Mouse (Mus musculus) T-helper 17 cell (primary cell): ENCODE measurements around the gene Cars2.

Source experiments
- in situ Hi-C, 2 experiments: fragments of 300-600 bp; cut with MboI, MseI; formaldehyde crosslinking; loops; 1 replicate in 1 of 2; 2 replicates in 1 of 2; pipeline ENCODE4 v1.15.1; 2025; ENCODE audit warnings: high pct_unique_total_duplicates in 2 of 2

The Cars2 gene

GRCm38 (mm10) chr8:11557424-11557767 is 6.8 kb upstream of the Cars2 start:
- in situ Hi-C loops, result loop anchor here (10.0 kb wide), 2 partner anchors 553 to 1547 kb away; partner anchors contain the start of genes Cul4a (in 2 of the 2), Pcid2 (in 2 of the 2) and Irs2 (in 1 of the 2)

DNA sequence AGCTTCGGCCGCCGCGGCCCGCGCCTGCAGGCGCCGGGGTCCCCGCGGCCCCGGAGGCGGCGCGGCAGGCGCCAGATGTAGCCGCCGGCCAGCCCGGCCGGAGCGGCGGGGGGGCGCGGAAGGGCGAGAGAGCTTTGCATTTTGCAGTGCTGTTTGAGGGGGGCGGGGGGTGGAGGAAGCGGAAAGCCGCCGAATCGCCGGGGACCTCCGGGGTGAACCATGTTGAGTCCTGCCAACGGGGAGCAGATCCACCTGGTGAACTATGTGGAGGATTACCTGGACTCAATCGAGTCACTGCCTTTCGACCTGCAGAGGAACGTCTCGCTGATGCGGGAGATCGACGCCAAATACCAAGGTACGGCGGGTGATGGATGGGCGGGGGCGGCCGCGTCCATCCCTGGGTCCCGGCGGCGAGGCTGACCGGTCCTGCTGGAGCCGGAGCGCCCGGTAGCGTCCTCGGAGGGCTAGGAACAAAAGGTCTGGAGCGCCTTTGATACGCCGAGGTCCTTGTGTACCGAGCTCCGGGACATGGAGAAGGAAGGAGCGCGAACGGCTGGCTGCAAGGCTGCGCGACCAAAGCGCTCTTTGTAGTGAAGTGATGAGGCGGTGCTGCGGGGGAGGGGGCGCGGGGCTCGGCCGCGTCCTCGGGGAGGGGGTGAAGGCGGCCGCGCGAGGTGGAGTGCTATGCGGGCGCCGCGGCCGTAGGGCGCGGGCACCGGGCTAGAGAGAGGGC is 6.3 kb upstream of the Cars2 start:
- in situ Hi-C loops, result loop anchor here (10.0 kb wide), 2 partner anchors 552 to 1548 kb away; partner anchors contain the start of genes Cul4a (in 2 of the 2), Pcid2 (in 2 of the 2) and Irs2 (in 1 of the 2)

DNA sequence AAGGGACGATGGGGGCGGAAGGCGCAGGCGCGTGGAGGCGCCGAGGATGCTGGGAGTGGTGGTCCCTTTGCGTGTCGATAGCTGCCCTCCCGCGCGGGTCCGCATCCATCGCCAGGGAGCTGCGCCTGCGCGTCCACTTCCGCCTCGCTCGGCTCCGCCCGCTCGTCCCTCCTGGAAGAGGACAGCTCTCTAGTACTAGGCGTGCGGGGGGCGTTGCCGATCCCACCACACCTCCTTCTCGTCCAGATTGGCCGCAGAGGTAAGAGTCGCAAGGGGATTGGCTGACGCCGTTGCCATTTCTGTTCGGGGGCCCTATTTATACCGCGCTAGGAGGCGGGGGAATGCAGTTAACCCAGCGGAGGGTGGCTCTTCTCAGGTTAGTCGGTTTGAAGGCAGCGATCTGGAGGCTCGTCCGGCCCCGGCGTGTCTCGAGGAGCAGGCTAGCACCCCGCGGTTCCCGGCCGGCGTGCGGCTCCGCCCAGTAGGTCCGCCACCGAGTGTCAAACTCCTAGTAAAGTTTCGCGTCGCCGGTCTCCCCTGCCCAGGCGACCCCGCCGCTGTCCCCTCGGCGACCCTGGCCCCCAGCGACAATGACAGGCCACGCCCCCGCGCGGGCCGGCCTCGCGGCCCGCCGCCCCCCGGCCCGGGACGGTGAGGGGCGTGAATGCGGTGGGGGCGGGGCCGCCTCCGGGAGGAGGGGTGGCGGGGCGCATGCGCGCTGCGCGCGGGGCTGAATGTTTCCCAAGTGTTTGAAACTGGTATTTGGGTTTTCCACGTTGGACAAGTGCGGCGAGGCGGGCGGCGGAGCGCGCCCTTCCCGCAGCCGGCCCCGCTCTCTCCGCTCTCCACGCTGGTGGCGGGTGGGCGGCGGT is 5.4 kb upstream of the Cars2 start:
- in situ Hi-C loops, result loop anchor here (10.0 kb wide), 2 partner anchors 551 to 1549 kb away; partner anchors contain the start of genes Cul4a (in 2 of the 2), Pcid2 (in 2 of the 2) and Irs2 (in 1 of the 2)

DNA sequence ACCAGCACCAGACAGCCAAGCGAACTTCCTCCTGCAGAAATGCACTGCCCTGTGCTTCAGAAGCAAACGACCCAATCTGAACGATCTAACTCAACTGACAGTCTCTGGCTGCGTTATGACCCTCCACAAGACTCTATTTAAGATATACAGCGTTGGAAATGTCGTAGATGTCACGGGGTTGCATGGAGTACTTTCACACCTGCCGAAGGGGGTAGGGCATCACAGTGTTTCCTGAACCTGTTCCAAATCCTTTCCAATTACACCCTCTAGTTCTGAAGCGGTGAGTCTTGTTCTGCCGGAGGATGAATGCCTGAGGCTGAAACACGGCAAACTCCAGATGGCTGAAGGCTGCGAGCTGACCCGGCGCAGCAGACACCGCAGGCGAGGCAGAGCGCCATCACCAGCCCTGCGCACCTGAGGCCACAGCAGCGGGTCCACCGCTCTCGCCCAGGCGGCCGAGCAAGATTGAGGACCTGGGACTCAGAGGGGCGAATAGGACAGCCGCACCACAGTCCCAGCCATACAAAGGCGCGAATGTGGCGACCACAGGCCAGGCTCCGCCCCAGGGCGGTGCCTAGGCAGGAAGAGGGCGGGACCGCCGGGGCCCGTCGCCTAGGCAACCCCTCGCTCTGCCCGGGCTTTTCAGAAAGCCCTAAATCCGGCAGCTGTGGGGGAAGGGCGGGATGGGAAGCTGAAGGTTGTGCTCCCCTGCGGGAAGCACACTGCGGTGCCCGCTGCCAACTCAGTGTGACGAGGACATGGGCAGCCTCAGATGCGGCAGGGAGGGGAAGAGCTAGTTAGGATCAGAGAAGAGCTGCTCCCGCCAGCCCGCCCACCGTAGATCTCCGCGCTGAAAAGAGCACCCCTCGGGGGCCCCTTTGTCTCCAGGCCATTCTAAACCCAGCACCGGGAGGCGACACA is 4.5 kb upstream of the Cars2 start, which contains the start of gene Ing1:
Ing1 (plus strand) TSS at position 773 of the 921 bp plus-strand sequence.
- in situ Hi-C loops, result loop anchor here (10.0 kb wide), 2 partner anchors 550 to 1550 kb away; partner anchors contain the start of genes Cul4a (in 2 of the 2), Pcid2 (in 2 of the 2) and Irs2 (in 1 of the 2)

- in situ Hi-C loops, result loop anchor here (10.0 kb wide), 2 partner anchors 548 to 1552 kb away; partner anchors contain the start of genes Cul4a (in 2 of the 2), Pcid2 (in 2 of the 2) and Irs2 (in 1 of the 2)
These were observed 1.8 kb upstream of the Cars2 start for GRCm38 (mm10) chr8:11552390-11552789.

DNA sequence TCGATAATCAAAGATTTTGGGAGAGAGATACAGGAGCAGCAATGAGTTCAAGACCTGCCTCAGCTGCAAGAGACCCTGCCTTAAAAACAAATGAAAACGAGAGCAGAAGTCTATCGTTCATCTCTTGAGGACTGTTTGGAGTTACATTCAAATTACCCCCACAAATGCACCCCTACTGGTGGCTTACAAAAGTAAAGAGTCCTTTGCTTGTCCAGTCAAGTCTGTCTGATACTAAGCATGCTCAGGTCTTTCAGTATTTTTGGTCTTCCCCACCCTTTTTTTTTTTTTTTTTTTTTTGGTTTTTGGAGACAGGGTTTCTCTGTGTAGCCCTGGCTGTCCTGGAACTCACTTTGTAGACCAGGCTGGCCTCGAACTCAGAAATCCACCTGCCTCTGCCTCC is 914 bp upstream of the Cars2 start:
- in situ Hi-C loops, result loop anchor here (10.0 kb wide), 2 partner anchors 547 to 1553 kb away; partner anchors contain the start of genes Cul4a (in 2 of the 2), Pcid2 (in 2 of the 2) and Irs2 (in 1 of the 2)

DNA sequence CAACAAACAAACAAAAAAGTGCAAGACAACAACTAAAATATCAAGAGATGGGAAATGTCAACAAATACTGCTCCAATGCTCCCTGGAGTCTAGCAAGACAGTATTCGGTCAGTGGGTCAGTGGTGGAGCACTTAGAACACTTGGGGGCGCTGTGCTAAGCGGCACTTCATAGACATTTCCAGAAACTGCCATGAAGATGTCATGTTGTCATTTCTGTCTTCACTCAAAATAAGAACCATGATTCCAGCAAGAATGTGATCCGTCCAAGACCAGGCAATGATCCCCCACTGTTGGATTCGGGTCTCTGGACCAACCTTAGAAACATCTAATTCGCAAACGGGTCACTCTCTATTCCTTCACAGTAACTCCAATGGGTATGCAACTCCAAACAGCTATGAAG is 877 bp downstream of the Cars2 start:
- in situ Hi-C loops, result loop anchor here (5.0 to 10.0 kb wide), 5 partner anchors 42 to 1555 kb away; partner anchors contain the start of genes Cul4a (in 2 of the 2), Pcid2 (in 2 of the 2) and Irs2 (in 1 of the 2)

GRCm38 (mm10) chr8:11547063-11547462 is 3.5 kb downstream of the Cars2 start:
- in situ Hi-C loops, result loop anchor here (5.0 to 10.0 kb wide), 3 partner anchors 40 to 148 kb away; no protein-coding TSS in a partner anchor

GRCm38 (mm10) chr8:11544386-11544785 is 6.2 kb downstream of the Cars2 start:
- in situ Hi-C loops, result loop anchor here (5.0 to 10.0 kb wide), 2 partner anchors 73 to 150 kb away; no protein-coding TSS in a partner anchor

- in situ Hi-C loops, result loop anchor here (5.0 to 10.0 kb wide), 2 partner anchors 74 to 152 kb away; no protein-coding TSS in a partner anchor
These were observed 7.7 kb downstream of the Cars2 start for GRCm38 (mm10) chr8:11542866-11543265.

DNA sequence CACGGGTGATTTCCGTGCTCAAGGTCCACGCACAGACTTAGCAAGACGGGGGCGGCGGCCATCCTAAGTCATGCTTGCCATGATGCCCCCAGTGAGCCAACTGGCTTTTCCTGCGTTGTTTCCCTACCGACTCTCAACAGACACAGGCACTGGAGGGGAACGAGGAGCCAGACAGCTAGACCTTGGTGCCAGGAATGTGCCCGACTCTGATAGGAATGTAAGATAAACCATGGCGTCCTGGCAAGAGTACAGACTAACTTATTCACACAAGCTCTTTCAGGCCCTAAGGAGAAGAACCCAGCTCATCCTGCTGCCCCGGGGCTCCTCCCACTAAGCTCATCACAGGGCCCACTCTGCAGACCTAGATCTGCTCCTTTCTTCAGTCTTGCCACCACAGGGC is 8.6 kb downstream of the Cars2 start:
- in situ Hi-C loops, result loop anchor here (5.0 to 10.0 kb wide), 2 partner anchors 75 to 153 kb away; no protein-coding TSS in a partner anchor

DNA sequence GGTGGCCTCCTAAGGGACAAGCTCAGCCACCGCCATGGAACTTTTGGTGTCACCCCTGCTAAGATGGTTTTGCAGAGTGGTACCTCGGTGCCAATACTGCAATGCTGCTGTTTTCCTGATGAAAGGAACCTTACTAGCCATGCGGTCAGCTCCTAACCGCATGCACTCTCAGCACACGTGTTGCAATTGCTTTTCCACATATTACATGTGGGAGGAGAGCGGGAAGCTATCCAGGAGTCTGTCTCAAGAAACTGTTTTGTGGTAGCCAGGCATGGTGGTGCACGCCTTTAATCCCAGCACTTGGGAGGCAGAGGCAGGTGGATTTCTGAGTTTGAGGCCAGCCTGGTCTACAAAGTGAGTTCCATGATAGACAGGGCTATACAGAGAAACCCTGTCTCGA is 10.4 kb downstream of the Cars2 start:
- in situ Hi-C loops, result loop anchor here (5.0 to 10.0 kb wide), 2 partner anchors 77 to 155 kb away; no protein-coding TSS in a partner anchor

DNA sequence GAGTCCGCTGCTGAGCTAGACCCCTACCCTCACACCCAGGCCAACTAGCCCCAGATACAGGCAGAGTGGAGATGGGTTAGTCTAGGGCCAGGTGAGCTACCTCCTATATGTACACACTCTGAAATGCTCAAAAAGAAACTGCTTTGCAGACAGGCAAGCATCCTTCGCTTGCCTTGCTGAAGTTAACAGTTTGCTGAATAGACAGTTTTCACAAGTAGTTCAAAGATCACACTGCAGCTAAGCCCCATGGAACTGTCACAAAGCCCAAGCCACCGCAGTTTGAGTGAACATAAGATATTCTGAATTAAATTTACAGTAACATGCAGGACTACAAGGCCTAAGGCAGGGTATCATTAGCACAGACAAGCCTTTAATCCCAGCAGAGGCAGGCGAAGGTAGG is 11.5 kb downstream of the Cars2 start:
- in situ Hi-C loops, result no loop called here

GRCm38 (mm10) chr8:11534494-11534893 is 16.1 kb downstream of the Cars2 start:
- in situ Hi-C loops, result no loop called here

DNA sequence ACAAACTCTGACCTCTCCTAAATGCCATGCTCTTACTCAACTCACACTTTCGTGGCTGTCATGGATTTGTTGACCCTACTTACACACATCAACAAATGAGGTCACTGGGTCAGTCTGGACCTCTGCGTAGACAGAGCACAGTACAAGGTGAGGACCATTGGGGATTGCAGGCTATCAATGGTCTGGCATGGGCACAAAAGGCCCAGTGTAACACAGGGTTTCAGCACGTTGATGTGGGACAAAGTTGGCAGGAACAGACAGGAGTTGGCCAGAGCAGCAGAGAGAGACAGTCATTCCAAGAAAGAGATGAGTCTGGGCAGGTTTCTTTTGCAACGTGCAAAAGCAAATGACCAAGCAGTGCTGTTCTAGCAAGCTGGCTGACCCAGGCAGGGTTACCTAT is 19.7 kb downstream of the Cars2 start:
- in situ Hi-C loops, result no loop called here

DNA sequence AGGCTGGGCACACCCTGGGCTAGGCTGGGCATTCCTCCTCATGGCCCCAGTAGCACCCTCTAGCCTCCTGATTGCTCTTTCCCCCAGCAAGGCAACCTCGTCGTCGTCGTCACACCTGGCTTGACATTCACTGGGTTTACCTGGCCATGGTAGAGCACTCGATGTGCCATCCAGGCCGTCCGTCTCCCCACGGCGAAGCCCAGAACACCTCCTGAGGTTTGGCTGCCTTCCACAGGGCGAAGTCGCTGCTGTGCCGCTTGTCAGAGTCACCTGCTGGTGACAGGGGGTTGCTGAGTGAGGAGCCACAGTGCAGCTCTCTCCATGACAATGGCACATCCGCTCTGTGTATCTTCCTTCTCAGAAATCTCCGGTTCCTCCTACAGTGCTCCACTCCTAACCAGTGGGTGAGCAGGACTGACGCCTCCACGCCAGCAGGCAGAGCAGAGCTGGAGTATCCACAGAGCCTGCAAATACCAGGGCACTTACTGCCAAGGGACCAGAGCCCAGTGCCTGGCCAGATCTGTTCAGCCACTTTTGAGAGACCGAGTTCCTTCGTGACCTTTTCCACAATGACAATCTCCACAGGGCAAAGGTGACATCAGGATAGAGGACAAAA is 20.3 kb downstream of the Cars2 start:
- in situ Hi-C loops, result no loop called here

- in situ Hi-C loops, result no loop called here
These were observed 27.3 kb downstream of the Cars2 start for GRCm38 (mm10) chr8:11523331-11523730.

DNA sequence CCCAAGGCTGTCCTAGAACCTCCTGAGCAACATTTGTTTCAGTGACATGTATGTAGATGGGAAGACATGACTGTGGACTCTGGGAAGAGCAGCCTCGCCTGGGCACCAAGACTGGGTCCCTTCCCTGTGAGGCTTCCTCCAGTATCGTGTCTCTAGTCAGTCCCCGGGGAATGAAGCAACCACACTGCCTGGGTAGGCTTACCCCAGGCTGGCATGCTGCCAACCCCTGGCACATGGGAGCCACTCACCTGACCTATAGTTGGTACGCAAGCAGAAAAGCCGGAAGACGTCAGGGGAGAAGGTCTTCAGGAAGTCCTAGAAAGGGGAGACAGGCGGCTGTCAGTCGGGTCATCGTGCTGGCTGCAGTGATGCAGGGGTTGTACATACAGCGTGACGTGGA is 31.9 kb downstream of the Cars2 start:
- in situ Hi-C loops, result loop anchor here in 1 of 2 experiments (10.0 kb wide), 1 partner anchor 1774 kb away; no protein-coding TSS in a partner anchor

GRCm38 (mm10) chr8:11518056-11518396 is 32.6 kb downstream of the Cars2 start:
- in situ Hi-C loops, result loop anchor here in 1 of 2 experiments (10.0 kb wide), 1 partner anchor 1773 kb away; no protein-coding TSS in a partner anchor
